Mouse (Mus musculus) lung, postnatal 0 days (tissue): ENCODE results near the gene Olfr986. TPM values are rescaled to one million over a fixed set of nuclear protein-coding genes. Genes with fewer than 3 reads are reported as not detected.

Experiments
- ATAC-seq: fragments of 200-750 bp; cut with Nextera tagmentation; 2 replicates; pipeline ENCODE4 v1.8.0; 2017; ENCODE audit warnings: moderate library complexity
- DNase-seq: peaks from one replicate; pipeline ENCODE4 v3.0.0-alpha.2; 2016; ENCODE audit warnings: low spot score
- H3K27ac ChIP-seq: fragments of 300-500 bp; sonication (generic); 2 replicates; pipeline ENCODE4 v1.5.1; 2014; ENCODE audit warnings: antibody characterized with exemption, mild to moderate bottlenecking, low read length, mixed read lengths
- H3K27me3 ChIP-seq: fragments of 300-500 bp; sonication (generic); replicated peaks from 2 replicates; pipeline ENCODE4 v1.6.1; 2014; ENCODE audit warnings: low read length, mixed read lengths; ENCODE audit not compliant: insufficient read depth
- H3K36me3 ChIP-seq: fragments of 300-500 bp; sonication (generic); 2 replicates; pipeline ENCODE4 v1.6.1; 2014; ENCODE audit warnings: low read length, mixed read lengths; ENCODE audit not compliant: insufficient read depth
- H3K4me1 ChIP-seq: fragments of 300-500 bp; sonication (generic); 2 replicates; pipeline ENCODE4 v1.6.1; 2014; ENCODE audit warnings: antibody characterized with exemption, low read depth, low read length, mixed read lengths; ENCODE audit not compliant: insufficient read depth
- H3K4me2 ChIP-seq: fragments of 300-500 bp; sonication (generic); replicated peaks from 2 replicates; pipeline ENCODE4 v1.6.1; 2014; ENCODE audit warnings: low read depth, mild to moderate bottlenecking, low read length, moderate library complexity, mixed read lengths
- H3K4me3 ChIP-seq: fragments of 300-500 bp; sonication (generic); 2 replicates; pipeline ENCODE4 v1.5.1; 2014; ENCODE audit warnings: low read depth, low read length
- H3K9ac ChIP-seq: fragments of 300-500 bp; sonication (generic); replicated peaks from 2 replicates; pipeline ENCODE4 v1.6.1; 2014; ENCODE audit warnings: low read depth, mild to moderate bottlenecking
- H3K9me3 ChIP-seq: fragments of 300-500 bp; sonication (generic); 2 replicates; pipeline ENCODE4 v1.6.1; 2016; ENCODE audit warnings: low read length, mixed read lengths
- CTCF ChIP-seq: IDR thresholded peaks from 2 replicates; pipeline ENCODE4 v1.5.1; 2016; ENCODE audit warnings: antibody characterized with exemption, mild to moderate bottlenecking
- EP300 ChIP-seq: IDR thresholded peaks from 2 replicates; pipeline ENCODE4 v1.6.1; 2016; ENCODE audit warnings: antibody characterized with exemption, mild to moderate bottlenecking, control low read depth
- WGBS: fragments of 180-500 bp; shearing (Covaris S2); extraction: QIAGEN DNeasy Blood & Tissue Kit; methylation state at CpG from one replicate; pipeline ENCODE4 v1.1.7; 2014; 5-methylcytosine and 5-hydroxymethylcytosine counted together
- polyA plus RNA-seq: library from polyadenylated mRNA; unstranded; fragments of >200 nt; fragmentation: Nextera tagmentation; extraction: Ambion mirVana; gene quantifications from 2 replicates; pipeline ENCODE4 v1.2.1, GENCODE M21; 2015

Olfr986 gene
- polyA plus RNA-seq, 1 experiment from 2014 or later, result not detected

- Histone ChIP-seq H3K36me3 (0 out of 2 replicates have a peak, but pooled peaks cover 7% of the 10 kb centered on the region), H3K4me1 (no peaks in the 10 kb centered on the region), H3K4me2 (no peak overlapping the region), H3K27ac (no peak overlapping the region), H3K4me3 (no peak overlapping the region), H3K9me3 (no peaks in the 10 kb centered on the region), H3K9ac (no peak overlapping the region), H3K27me3 (no peaks in the 10 kb centered on the region)
- no peak for DNase-seq
- 87% methylated on average over 2 of the region's 2 CpGs for WGBS
- no peak for ATAC-seq
- TF ChIP-seq EP300 (no peak), CTCF (no peak)
Measured at GRCm38 (mm10) chr9:40210744-40211143, 30.0 kb downstream of the Olfr986 start.

GRCm38 (mm10) chr9:40214058-40214457 lies 33.3 kb downstream of the Olfr986 start:
- Histone ChIP-seq H3K4me3 (no peak overlapping the region), H3K4me1 (no peaks in the 10 kb centered on the region), H3K27me3 (no peaks in the 10 kb centered on the region), H3K27ac (no peak overlapping the region), H3K9ac (no peak overlapping the region), H3K9me3 (no peaks in the 10 kb centered on the region), H3K4me2 (no peak overlapping the region), H3K36me3 (0 out of 2 replicates have a peak, but pooled peaks cover 7% of the 10 kb centered on the region)
- no peak for DNase-seq
- no peak for ATAC-seq
- 97% methylated on average over 5 of the region's 5 CpGs for WGBS
- no peak for TF ChIP-seq EP300
- TF ChIP-seq CTCF, result no peak

- no peak overlapping the region for H3K27ac ChIP-seq
- no peak for ATAC-seq
- no peak overlapping the region for H3K9ac ChIP-seq
- 77% methylated on average over 4 of the region's 4 CpGs for WGBS
- H3K36me3 ChIP-seq, result 0 out of 2 replicates have a peak, but pooled peaks cover 7% of the 10 kb centered on the region
- no peak for TF ChIP-seq EP300
- TF ChIP-seq CTCF, result no peak
- no peaks in the 10 kb centered on the region for H3K9me3 ChIP-seq
- no peak overlapping the region for H3K4me2 ChIP-seq
- DNase-seq, result no peak
- no peaks in the 10 kb centered on the region for H3K4me1 ChIP-seq
- no peaks in the 10 kb centered on the region for H3K27me3 ChIP-seq
- no peak overlapping the region for H3K4me3 ChIP-seq
Measured at GRCm38 (mm10) chr9:40216651-40217050, 35.9 kb downstream of the Olfr986 start.

GRCm38 (mm10) chr9:40224289-40224688 lies 43.6 kb downstream of the Olfr986 start:
- H3K4me1 ChIP-seq, result no peaks in the 10 kb centered on the region
- H3K9me3 ChIP-seq, result no peaks in the 10 kb centered on the region
- 70% methylated on average over 4 of the region's 4 CpGs for WGBS
- peak; percentile 18; the same call in 1 of the 2 replicates for TF ChIP-seq CTCF
- no peak for TF ChIP-seq EP300
- DNase-seq (no peak), ATAC-seq (no peak)
- no peaks in the 10 kb centered on the region for H3K36me3 ChIP-seq
- no peak overlapping the region for H3K9ac ChIP-seq
- no peak overlapping the region for H3K4me2 ChIP-seq
- no peak overlapping the region for H3K27ac ChIP-seq
- H3K27me3 ChIP-seq, result no peaks in the 10 kb centered on the region
- H3K4me3 ChIP-seq, result no peak overlapping the region

- Histone ChIP-seq H3K4me3 (no peak overlapping the region), H3K4me1 (no peaks in the 10 kb centered on the region), H3K9me3 (no peaks in the 10 kb centered on the region), H3K9ac (no peak overlapping the region), H3K4me2 (no peak overlapping the region), H3K27ac (no peak overlapping the region), H3K27me3 (no peaks in the 10 kb centered on the region), H3K36me3 (no peaks in the 10 kb centered on the region)
- ATAC-seq (no peak), DNase-seq (peak; percentile 69)
- TF ChIP-seq EP300 (no peak), CTCF (peak; percentile 89)
- 57% methylated on average over 10 of the region's 10 CpGs for WGBS
Measured at GRCm38 (mm10) chr9:40227874-40228789, 47.4 kb downstream of the Olfr986 start.

GRCm38 (mm10) chr9:40228804-40229331 lies 48.1 kb downstream of the Olfr986 start:
- Histone ChIP-seq H3K9me3 (no peaks in the 10 kb centered on the region), H3K27me3 (no peaks in the 10 kb centered on the region), H3K9ac (no peak overlapping the region), H3K27ac (no peak overlapping the region), H3K4me2 (no peak overlapping the region), H3K4me3 (no peak overlapping the region), H3K4me1 (no peaks in the 10 kb centered on the region), H3K36me3 (no peaks in the 10 kb centered on the region)
- DNase-seq (no peak), ATAC-seq (no peak)
- TF ChIP-seq CTCF (no peak), EP300 (no peak)
- WGBS, result 40% methylated on average over 6 of the region's 6 CpGs
